Mouse (Mus musculus): ENCODE data around the gene Fahd2a. TPM values are rescaled to one million over a fixed set of nuclear protein-coding genes. Genes with fewer than 3 reads are reported as not detected.

Fahd2a gene
- polyA plus RNA-seq, 1 experiment from 2014 or later, result 22.7 TPM

GRCm38 (mm10) chr2:127418266-127418970 is 25.9 kb downstream of the Fahd2a start:
- H3K27ac ChIP-seq (ENCODE audit: low read depth, low read length), result no peak overlapping the region
- no peak overlapping the region for H3K4me3 ChIP-seq (ENCODE audit: low read depth, low read length)
- H3K36me3 ChIP-seq (ENCODE audit: control insufficient read depth, insufficient read depth, low read length), result no peaks in the 10 kb centered on the region
- no peaks in the 10 kb centered on the region for H3K27me3 ChIP-seq (ENCODE audit: control insufficient read depth, insufficient read depth, low read length)
- H3K4me2 ChIP-seq (ENCODE audit: low read depth), result no peak overlapping the region
- DNase-seq (ENCODE audit: low spot score), result no peak
- no peak overlapping the region for H3K9ac ChIP-seq (ENCODE audit: low read length)
- H3K4me1 ChIP-seq (ENCODE audit: control insufficient read depth, insufficient read depth, low read length), result no peaks in the 10 kb centered on the region
- no peak for ATAC-seq (ENCODE audit: insufficient read depth, low FRiP score, low TSS enrichment)
- H3K9me3 ChIP-seq (ENCODE audit: control insufficient read depth, low read length), result no peaks in the 10 kb centered on the region
- 72% methylated on average over 10 of the region's 10 CpGs for WGBS

DNA sequence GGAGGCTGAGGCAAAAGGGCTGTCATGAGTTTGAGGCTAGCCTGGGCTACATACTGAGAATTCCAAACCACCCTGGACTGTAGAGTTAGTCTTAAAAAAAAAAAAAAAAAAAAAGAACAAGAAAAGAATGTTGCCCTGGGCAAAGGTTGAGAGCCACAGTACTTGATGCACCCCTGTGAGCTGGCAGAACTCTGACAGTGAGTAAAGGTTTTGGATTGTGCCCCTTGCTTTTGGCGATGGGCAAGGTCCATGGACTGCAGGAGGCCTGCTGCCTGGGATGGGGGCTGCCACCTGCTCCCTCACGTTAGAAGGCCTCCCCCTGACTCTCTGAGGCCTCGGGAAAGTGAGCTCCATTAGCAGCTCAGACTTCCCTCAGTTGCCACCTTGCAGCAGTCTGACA is 27.7 kb downstream of the Fahd2a start:
- H3K27ac ChIP-seq (ENCODE audit: low read depth, low read length), result no peak overlapping the region
- H3K4me2 ChIP-seq (ENCODE audit: low read depth), result no peak overlapping the region
- no peak overlapping the region for H3K4me3 ChIP-seq (ENCODE audit: low read depth, low read length)
- DNase-seq (ENCODE audit: low spot score) (no peak), ATAC-seq (ENCODE audit: insufficient read depth, low FRiP score, low TSS enrichment) (no peak)
- H3K9ac ChIP-seq (ENCODE audit: low read length), result no peak overlapping the region
- no peaks in the 10 kb centered on the region for H3K4me1 ChIP-seq (ENCODE audit: control insufficient read depth, insufficient read depth, low read length)
- no peaks in the 10 kb centered on the region for H3K36me3 ChIP-seq (ENCODE audit: control insufficient read depth, insufficient read depth, low read length)
- no peaks in the 10 kb centered on the region for H3K27me3 ChIP-seq (ENCODE audit: control insufficient read depth, insufficient read depth, low read length)
- WGBS, result 52% methylated on average over 3 of the region's 3 CpGs
- no peaks in the 10 kb centered on the region for H3K9me3 ChIP-seq (ENCODE audit: control insufficient read depth, low read length)

DNA sequence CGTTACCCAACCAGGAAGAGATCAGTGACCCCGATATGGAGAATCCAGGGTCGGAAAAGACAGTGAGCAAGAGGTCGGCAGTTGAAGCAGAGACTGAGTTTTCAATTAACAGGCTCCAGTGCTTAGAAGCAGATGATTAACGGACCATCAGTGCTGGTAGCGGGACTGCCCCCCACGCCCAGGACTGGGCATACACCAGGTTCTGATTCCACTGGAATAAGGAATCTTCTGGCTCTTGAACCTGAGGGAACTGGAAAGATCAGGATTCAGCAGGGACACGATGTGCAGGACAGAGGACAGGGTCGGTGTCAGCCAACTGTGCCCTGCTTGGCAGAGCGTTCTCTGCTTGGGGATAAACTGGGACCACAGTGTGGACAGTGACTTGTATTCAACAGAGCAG is 28.6 kb downstream of the Fahd2a start:
- no peak overlapping the region for H3K4me3 ChIP-seq (ENCODE audit: low read depth, low read length)
- H3K4me1 ChIP-seq (ENCODE audit: control insufficient read depth, insufficient read depth, low read length), result no peaks in the 10 kb centered on the region
- DNase-seq (ENCODE audit: low spot score) (no peak), ATAC-seq (ENCODE audit: insufficient read depth, low FRiP score, low TSS enrichment) (no peak)
- no peak overlapping the region for H3K4me2 ChIP-seq (ENCODE audit: low read depth)
- WGBS, result 74% methylated on average over 10 of the region's 10 CpGs
- no peak overlapping the region for H3K27ac ChIP-seq (ENCODE audit: low read depth, low read length)
- no peak overlapping the region for H3K9ac ChIP-seq (ENCODE audit: low read length)
- H3K36me3 ChIP-seq (ENCODE audit: control insufficient read depth, insufficient read depth, low read length), result no peaks in the 10 kb centered on the region
- no peaks in the 10 kb centered on the region for H3K27me3 ChIP-seq (ENCODE audit: control insufficient read depth, insufficient read depth, low read length)
- no peaks in the 10 kb centered on the region for H3K9me3 ChIP-seq (ENCODE audit: control insufficient read depth, low read length)

DNA sequence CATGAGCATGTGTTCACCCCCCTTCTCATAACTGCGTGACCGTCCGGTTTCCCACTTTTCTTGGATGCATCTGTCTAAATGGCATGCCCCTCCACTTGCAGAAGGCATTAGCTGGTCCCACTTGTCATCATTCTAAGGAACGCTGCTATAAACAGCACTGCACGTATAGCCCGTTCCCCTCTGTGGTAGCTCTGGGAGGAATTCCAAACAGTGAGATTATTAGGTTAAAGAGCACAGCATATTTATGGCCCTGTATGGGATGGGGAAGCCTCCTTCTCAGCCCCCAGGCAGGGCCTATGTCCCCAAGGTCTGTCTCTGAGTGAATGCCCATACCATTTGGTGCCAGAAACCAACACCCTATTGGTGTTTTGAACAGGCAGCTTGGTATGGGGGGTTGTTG is 33.2 kb downstream of the Fahd2a start:
- Histone ChIP-seq H3K36me3 (ENCODE audit: control insufficient read depth, insufficient read depth, low read length) (no peaks in the 10 kb centered on the region), H3K27ac (ENCODE audit: low read depth, low read length) (no peak overlapping the region), H3K9me3 (ENCODE audit: control insufficient read depth, low read length) (no peaks in the 10 kb centered on the region), H3K4me1 (ENCODE audit: control insufficient read depth, insufficient read depth, low read length) (no peaks in the 10 kb centered on the region), H3K27me3 (ENCODE audit: control insufficient read depth, insufficient read depth, low read length) (no peaks in the 10 kb centered on the region), H3K4me3 (ENCODE audit: low read depth, low read length) (no peak overlapping the region), H3K9ac (ENCODE audit: low read length) (no peak overlapping the region), H3K4me2 (ENCODE audit: low read depth) (no peak overlapping the region)
- DNase-seq (ENCODE audit: low spot score), result no peak
- WGBS, result 91% methylated on average over 6 of the region's 6 CpGs
- no peak for ATAC-seq (ENCODE audit: insufficient read depth, low FRiP score, low TSS enrichment)

- no peak for ATAC-seq (ENCODE audit: insufficient read depth, low FRiP score, low TSS enrichment)
- H3K4me1 ChIP-seq (ENCODE audit: control insufficient read depth, insufficient read depth, low read length), result no peaks in the 10 kb centered on the region
- no peak overlapping the region for H3K4me2 ChIP-seq (ENCODE audit: low read depth)
- no peaks in the 10 kb centered on the region for H3K9me3 ChIP-seq (ENCODE audit: control insufficient read depth, low read length)
- no peak for DNase-seq (ENCODE audit: low spot score)
- H3K27me3 ChIP-seq (ENCODE audit: control insufficient read depth, insufficient read depth, low read length), result no peaks in the 10 kb centered on the region
- H3K27ac ChIP-seq (ENCODE audit: low read depth, low read length), result no peak overlapping the region
- no peak overlapping the region for H3K4me3 ChIP-seq (ENCODE audit: low read depth, low read length)
- 88% methylated on average over 7 of the region's 7 CpGs for WGBS
- no peaks in the 10 kb centered on the region for H3K36me3 ChIP-seq (ENCODE audit: control insufficient read depth, insufficient read depth, low read length)
- no peak overlapping the region for H3K9ac ChIP-seq (ENCODE audit: low read length)
Observed at GRCm38 (mm10) chr2:127398738-127399137, 45.6 kb downstream of the Fahd2a start.

GRCm38 (mm10) chr2:127394606-127395161 is 49.7 kb downstream of the Fahd2a start:
- Histone ChIP-seq H3K36me3 (ENCODE audit: control insufficient read depth, insufficient read depth, low read length) (no peaks in the 10 kb centered on the region), H3K4me3 (ENCODE audit: low read depth, low read length) (no peak overlapping the region), H3K4me2 (ENCODE audit: low read depth) (no peak overlapping the region), H3K9me3 (ENCODE audit: control insufficient read depth, low read length) (no peaks in the 10 kb centered on the region), H3K27ac (ENCODE audit: low read depth, low read length) (no peak overlapping the region), H3K9ac (ENCODE audit: low read length) (no peak overlapping the region), H3K27me3 (ENCODE audit: control insufficient read depth, insufficient read depth, low read length) (no peaks in the 10 kb centered on the region), H3K4me1 (ENCODE audit: control insufficient read depth, insufficient read depth, low read length) (no peaks in the 10 kb centered on the region)
- WGBS, result 87% methylated on average over 5 of the region's 5 CpGs
- DNase-seq (ENCODE audit: low spot score), result no peak
- ATAC-seq (ENCODE audit: insufficient read depth, low FRiP score, low TSS enrichment), result no peak

DNA sequence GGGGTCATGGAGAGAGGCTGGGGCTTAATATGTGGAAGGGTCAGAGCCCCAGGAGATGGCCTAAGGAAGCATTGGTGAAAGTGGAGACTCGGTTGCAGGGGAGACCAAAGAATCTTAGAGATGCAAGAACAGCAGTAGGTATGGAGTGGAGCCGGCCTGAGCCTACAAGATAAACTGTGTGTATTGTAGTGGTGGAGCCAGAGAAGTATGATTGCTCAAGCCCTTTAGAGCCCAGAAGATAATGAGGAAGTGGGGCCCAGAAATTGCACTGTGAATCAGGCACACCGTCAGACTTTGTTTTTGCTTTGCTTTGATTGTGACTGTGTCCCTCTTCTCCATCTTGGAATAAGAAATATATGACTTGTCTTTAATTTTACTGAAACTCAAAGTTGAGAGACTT is 53.0 kb downstream of the Fahd2a start:
- DNase-seq (ENCODE audit: low spot score) (no peak), ATAC-seq (ENCODE audit: insufficient read depth, low FRiP score, low TSS enrichment) (no peak)
- H3K27ac ChIP-seq (ENCODE audit: low read depth, low read length), result no peak overlapping the region
- H3K9ac ChIP-seq (ENCODE audit: low read length), result no peak overlapping the region
- H3K27me3 ChIP-seq (ENCODE audit: control insufficient read depth, insufficient read depth, low read length), result no peaks in the 10 kb centered on the region
- no peaks in the 10 kb centered on the region for H3K36me3 ChIP-seq (ENCODE audit: control insufficient read depth, insufficient read depth, low read length)
- 71% methylated on average over 3 of the region's 3 CpGs for WGBS
- no peak overlapping the region for H3K4me2 ChIP-seq (ENCODE audit: low read depth)
- H3K4me1 ChIP-seq (ENCODE audit: control insufficient read depth, insufficient read depth, low read length), result no peaks in the 10 kb centered on the region
- H3K4me3 ChIP-seq (ENCODE audit: low read depth, low read length), result no peak overlapping the region
- no peaks in the 10 kb centered on the region for H3K9me3 ChIP-seq (ENCODE audit: control insufficient read depth, low read length)

DNA sequence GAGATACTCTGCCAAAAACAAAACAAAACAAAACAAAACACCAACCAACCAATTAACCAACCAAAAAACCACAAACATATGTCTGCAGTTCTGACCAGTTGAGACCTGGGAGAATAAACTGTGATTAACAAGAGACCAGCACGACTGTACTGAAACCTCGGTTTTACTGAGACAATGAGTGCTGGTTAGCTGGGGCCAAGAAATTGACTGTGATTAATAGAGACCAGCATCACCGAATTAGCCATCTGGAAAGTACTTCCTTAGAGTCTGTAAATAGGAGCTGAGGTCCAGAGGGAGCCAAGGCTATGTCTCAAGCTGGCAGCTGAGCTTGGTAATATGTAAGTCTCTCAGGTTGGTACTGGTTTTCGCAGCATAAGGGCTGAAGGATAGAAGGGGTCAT is 53.5 kb downstream of the Fahd2a start:
- Histone ChIP-seq H3K4me1 (ENCODE audit: control insufficient read depth, insufficient read depth, low read length) (no peaks in the 10 kb centered on the region), H3K9ac (ENCODE audit: low read length) (no peak overlapping the region), H3K27ac (ENCODE audit: low read depth, low read length) (no peak overlapping the region), H3K36me3 (ENCODE audit: control insufficient read depth, insufficient read depth, low read length) (no peaks in the 10 kb centered on the region), H3K4me2 (ENCODE audit: low read depth) (no peak overlapping the region), H3K27me3 (ENCODE audit: control insufficient read depth, insufficient read depth, low read length) (no peaks in the 10 kb centered on the region), H3K9me3 (ENCODE audit: control insufficient read depth, low read length) (no peaks in the 10 kb centered on the region), H3K4me3 (ENCODE audit: low read depth, low read length) (no peak overlapping the region)
- no peak for DNase-seq (ENCODE audit: low spot score)
- WGBS, result 67% methylated on average over 4 of the region's 4 CpGs
- no peak for ATAC-seq (ENCODE audit: insufficient read depth, low FRiP score, low TSS enrichment)

GRCm38 (mm10) chr2:127390352-127390751 is 54.0 kb downstream of the Fahd2a start:
- 72% methylated on average over 3 of the region's 3 CpGs for WGBS
- H3K4me1 ChIP-seq (ENCODE audit: control insufficient read depth, insufficient read depth, low read length), result no peaks in the 10 kb centered on the region

More at GRCm38 (mm10) chr2:127390352-127390751, 54.0 kb downstream of the Fahd2a start:
- Histone ChIP-seq H3K4me3 (ENCODE audit: low read depth, low read length) (no peak overlapping the region), H3K27ac (ENCODE audit: low read depth, low read length) (no peak overlapping the region), H3K9me3 (ENCODE audit: control insufficient read depth, low read length) (no peaks in the 10 kb centered on the region), H3K9ac (ENCODE audit: low read length) (no peak overlapping the region), H3K27me3 (ENCODE audit: control insufficient read depth, insufficient read depth, low read length) (no peaks in the 10 kb centered on the region), H3K4me2 (ENCODE audit: low read depth) (no peak overlapping the region), H3K36me3 (ENCODE audit: control insufficient read depth, insufficient read depth, low read length) (no peaks in the 10 kb centered on the region)
- DNase-seq (ENCODE audit: low spot score), result no peak
- no peak for ATAC-seq (ENCODE audit: insufficient read depth, low FRiP score, low TSS enrichment)
